Mouse (Mus musculus): Measurements from ENCODE around the gene Pakap.

DNA sequence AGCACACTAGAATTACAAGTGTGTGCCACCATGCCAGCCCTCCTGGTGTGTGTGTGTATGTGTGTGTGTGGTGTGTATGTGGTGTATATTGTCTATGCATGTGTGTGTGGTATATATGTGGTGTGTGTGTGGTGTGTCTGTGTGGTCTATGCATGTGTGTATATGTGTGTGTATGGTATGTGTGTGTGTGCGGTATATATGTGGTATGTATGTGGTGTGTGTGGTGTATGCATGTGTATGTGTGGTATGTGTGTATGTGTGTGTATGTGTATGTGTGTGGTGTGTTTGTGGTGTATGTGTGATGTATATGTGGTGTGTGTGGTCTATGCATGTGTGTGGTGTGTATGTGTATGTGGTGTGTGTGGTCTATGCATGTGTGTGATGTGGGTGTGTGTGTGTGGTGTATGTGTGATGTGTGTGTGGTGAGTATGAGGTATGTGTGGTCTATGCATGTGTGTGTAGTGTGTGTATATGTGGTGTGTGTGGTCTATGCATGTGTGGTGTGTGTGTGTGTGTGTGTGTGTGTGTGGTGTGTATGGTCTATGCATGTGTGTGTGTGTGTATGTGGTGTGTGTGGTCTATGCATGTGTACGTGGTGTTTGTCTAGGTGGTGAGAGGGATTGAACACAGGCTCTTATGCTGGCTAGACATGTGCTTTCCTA lies 203.7 kb downstream of the Pakap start:
- no peak for TF ChIP-seq FLI1 (IDR thresholded peaks at IDR 0.05; ENCODE audit: low read length)
- no peak for TF ChIP-seq GATA1 (IDR thresholded peaks at IDR 0.05; ENCODE audit: borderline replicate concordance, low read length)

Data from megakaryocyte, embryonic 14.5 days (primary cell).